Mouse (Mus musculus): ENCODE data around the gene Spata32. TPM values are rescaled to one million over a fixed set of nuclear protein-coding genes. Genes with fewer than 3 reads are reported as not detected.

Spata32 gene
- polyA plus RNA-seq, 1 experiment from 2014 or later, result not detected

DNA sequence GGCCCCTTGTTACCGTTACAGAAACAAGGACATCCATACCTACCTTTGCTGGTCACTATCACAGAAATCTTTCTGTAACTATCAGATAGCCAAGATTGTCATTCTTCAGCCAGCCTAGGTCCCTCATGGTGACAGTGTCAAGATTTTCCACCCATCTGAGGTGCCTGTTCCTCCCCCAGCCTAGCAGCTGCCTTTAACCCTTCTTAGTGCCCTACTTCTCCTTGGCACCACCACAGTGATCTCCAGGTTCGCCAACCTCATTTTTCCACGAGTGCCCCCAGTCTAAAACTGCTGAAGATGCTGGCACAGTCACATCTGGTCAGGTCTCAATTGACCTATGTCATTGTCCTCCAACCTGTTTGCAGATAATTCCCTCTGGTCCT is 48.1 kb downstream of the Spata32 start:
- Histone ChIP-seq H3K27ac (no peak overlapping the region), H3K9me3 (replicated peaks) (no peaks in the 10 kb centered on the region), H3K9ac (no peak overlapping the region), H3K4me1 (peaks cover 13% of the 10 kb centered on the region), H3K36me3 (ENCODE audit: poor library complexity, severe bottlenecking) (no peaks in the 10 kb centered on the region), H3K27me3 (peaks cover 58% of the 10 kb centered on the region), H3K4me3 (peak overlapping the region; percentile 62), H3K4me2 (peak overlapping the region; percentile 90)
- WGBS, result 53% methylated on average over 3 of the region's 3 CpGs
- no peak for ATAC-seq

DNA sequence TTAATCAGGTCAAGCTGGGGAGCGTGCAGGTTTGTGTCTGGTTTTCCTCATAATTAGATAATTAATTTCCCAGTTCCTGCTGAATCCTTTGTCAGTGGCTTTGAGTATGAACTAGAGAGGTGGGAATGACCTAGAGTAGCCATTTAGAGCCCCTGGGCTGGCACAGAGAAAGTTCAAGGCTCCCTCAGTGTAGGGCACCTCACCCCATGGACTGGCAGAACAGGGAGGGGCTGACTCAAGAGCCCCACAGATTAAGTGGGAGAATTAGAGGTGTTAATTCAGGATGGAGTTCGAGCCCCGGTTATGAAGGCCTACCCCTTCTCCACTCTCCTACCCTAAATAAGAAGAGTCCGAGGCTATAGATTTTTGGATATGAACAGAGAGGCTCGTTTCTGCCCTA is 48.6 kb downstream of the Spata32 start:
- H3K4me3 ChIP-seq, result no peak overlapping the region
- H3K9ac ChIP-seq, result no peak overlapping the region
- no peaks in the 10 kb centered on the region for H3K9me3 ChIP-seq (replicated peaks)
- H3K4me2 ChIP-seq, result peak overlapping the region; percentile 90; the same call in 1 of the 2 replicates
- H3K27ac ChIP-seq, result no peak overlapping the region
- WGBS, result 81% methylated on average over 5 of the region's 5 CpGs
- no peak for ATAC-seq
- H3K4me1 ChIP-seq, result peaks cover 13% of the 10 kb centered on the region
- H3K36me3 ChIP-seq (ENCODE audit: poor library complexity, severe bottlenecking), result no peaks in the 10 kb centered on the region
- peaks cover 58% of the 10 kb centered on the region for H3K27me3 ChIP-seq

DNA sequence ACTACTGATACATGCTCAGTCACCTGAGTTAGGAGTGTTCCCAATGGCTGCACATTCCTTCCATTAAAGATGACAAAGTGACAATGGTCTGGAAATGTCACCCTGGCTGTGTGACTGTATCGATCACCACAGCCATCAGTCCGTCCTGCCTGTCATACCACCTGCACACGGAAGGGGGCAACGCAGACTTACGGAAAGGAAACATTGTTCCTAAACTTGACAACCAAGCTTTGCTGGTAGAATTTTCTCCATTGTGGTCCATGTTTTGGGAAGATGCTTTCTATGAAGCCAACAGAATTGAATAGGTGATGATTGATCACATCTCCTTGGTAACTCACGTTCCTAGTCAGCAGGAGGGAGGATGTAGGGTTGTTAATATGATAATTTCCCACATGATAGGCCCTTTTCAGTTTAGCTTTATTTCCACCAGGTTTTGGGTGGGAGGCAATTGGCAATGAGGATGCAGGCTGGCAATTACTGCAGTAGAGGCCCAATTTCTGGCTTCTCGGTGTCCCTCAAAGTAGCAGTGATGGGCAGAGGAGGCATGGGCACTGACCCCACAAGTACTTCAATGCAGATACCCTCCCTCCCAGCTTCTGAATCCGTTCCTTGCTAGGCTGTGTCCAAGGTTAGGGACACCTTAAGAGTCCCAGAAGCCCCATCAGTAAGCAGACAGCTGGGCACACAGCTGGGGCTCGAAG is 49.4 kb downstream of the Spata32 start:
- Histone ChIP-seq H3K4me2 (no peak overlapping the region), H3K9ac (no peak overlapping the region), H3K36me3 (ENCODE audit: poor library complexity, severe bottlenecking) (no peaks in the 10 kb centered on the region), H3K9me3 (replicated peaks) (no peaks in the 10 kb centered on the region), H3K27ac (no peak overlapping the region), H3K4me3 (no peak overlapping the region), H3K4me1 (peaks cover 13% of the 10 kb centered on the region), H3K27me3 (peaks cover 55% of the 10 kb centered on the region)
- ATAC-seq, result no peak
- WGBS, result 29% methylated on average over 9 of the region's 9 CpGs

DNA sequence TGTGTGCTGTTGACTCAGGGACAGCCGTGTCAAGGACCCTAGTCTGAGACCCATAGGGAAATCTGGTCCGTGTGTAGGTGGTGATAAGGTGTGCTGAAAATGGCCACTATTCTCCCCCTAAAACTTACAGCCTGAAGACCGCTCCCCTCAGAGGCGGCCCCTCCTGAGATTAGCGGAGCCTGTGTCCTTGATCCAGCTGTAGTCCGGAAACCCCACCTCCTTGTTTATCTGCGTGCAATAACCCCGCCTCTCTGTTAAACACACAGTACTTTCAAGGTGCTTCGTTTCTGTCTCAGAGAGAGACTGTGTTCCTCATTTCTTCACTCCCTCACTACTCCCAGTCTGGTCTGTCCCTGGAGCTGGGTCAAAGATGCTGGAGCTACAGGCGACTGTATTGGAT is 53.8 kb downstream of the Spata32 start:
- no peak for ATAC-seq
- Histone ChIP-seq H3K4me3 (no peak overlapping the region), H3K9me3 (replicated peaks) (no peaks in the 10 kb centered on the region), H3K27me3 (peaks cover 13% of the 10 kb centered on the region), H3K4me2 (no peak overlapping the region), H3K4me1 (no peaks in the 10 kb centered on the region), H3K9ac (no peak overlapping the region), H3K36me3 (ENCODE audit: poor library complexity, severe bottlenecking) (no peaks in the 10 kb centered on the region), H3K27ac (no peak overlapping the region)
- WGBS, result 36% methylated on average over 10 of the region's 10 CpGs

DNA sequence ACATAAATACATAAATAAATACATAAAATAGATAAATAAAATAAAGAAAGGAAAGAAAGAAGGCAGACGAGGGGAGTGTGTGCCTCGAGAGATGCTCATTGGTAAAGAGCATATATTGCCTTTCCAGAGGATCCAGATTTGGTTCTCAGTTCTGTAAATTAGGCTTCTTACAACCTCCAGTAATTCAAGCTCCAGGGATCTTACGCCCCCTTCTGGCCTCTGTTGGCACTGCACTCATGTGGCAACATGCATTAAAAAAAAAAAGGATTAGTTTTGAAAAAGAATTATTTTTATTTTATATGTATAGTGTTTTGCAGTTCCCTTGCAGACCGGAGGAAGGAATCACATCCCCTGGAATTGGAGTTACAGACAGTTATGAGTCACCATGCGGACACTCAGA is 56.1 kb downstream of the Spata32 start:
- no peak overlapping the region for H3K27ac ChIP-seq
- H3K4me1 ChIP-seq, result peaks cover 8% of the 10 kb centered on the region; the same call in 1 of the 2 replicates
- H3K4me2 ChIP-seq, result no peak overlapping the region
- ATAC-seq, result no peak
- no peaks in the 10 kb centered on the region for H3K9me3 ChIP-seq (replicated peaks)
- H3K27me3 ChIP-seq, result no peaks in the 10 kb centered on the region; the same call in 1 of the 2 replicates
- no peaks in the 10 kb centered on the region for H3K36me3 ChIP-seq (ENCODE audit: poor library complexity, severe bottlenecking)
- H3K9ac ChIP-seq, result no peak overlapping the region
- no peak overlapping the region for H3K4me3 ChIP-seq
- 87% methylated on average over 5 of the region's 5 CpGs for WGBS

DNA sequence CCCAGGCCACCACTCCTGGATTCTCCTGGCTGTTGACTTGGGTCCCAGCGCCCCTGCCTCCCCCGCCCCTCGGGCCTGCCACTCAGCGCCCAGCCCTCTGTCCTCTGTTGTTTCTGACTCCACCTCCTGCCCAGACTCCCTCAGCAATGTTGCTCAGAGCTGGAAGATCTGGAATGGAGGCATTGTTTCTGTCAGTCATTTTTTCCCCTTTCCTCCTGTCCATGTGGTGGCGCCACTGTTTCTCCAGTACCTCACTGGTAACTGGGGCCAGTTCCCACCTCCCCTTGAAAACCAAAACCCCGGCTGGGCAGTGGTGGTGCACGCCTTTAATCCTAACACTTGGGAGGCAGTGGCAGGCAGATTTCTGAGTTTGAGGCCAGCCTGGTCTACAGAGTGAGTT is 56.8 kb downstream of the Spata32 start:
- WGBS, result 73% methylated on average over 7 of the region's 7 CpGs
- ATAC-seq, result no peak
- no peak overlapping the region for H3K9ac ChIP-seq

DNA sequence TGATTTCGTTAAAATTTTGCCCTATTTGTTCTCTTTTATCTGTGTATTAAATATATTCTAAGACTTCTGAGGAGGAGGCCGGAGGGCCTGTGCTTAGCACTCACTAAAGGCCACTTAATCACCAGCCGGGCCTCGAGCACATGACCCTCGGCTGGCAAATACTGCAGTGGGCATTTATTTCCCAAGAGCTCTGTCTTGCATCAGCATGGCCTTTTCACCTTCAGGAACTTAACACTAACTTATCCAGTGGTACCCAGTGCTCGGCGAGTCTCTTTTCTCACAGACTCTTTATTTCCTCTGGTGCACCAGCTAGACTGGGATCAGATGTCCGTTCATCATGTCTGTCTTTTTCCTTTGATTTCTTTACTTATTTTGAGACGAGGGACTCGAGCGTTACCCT is 57.5 kb downstream of the Spata32 start:
- 92% methylated on average over 11 of the region's 11 CpGs for WGBS
- no peak overlapping the region for H3K9ac ChIP-seq
- ATAC-seq, result no peak
- peaks cover 8% of the 10 kb centered on the region; the same call in 1 of the 2 replicates for H3K4me1 ChIP-seq
- H3K4me3 ChIP-seq, result no peak overlapping the region
- H3K9me3 ChIP-seq (replicated peaks), result no peaks in the 10 kb centered on the region
- H3K27ac ChIP-seq, result no peak overlapping the region
- no peak overlapping the region for H3K4me2 ChIP-seq
- no peaks in the 10 kb centered on the region for H3K36me3 ChIP-seq (ENCODE audit: poor library complexity, severe bottlenecking)
- H3K27me3 ChIP-seq, result no peaks in the 10 kb centered on the region

More for the DNA sequence above, 56.8 kb downstream of the Spata32 start:
- Histone ChIP-seq H3K4me2 (no peak overlapping the region), H3K27ac (no peak overlapping the region), H3K36me3 (ENCODE audit: poor library complexity, severe bottlenecking) (no peaks in the 10 kb centered on the region), H3K27me3 (no peaks in the 10 kb centered on the region; the same call in 1 of the 2 replicates), H3K4me3 (no peak overlapping the region), H3K9me3 (replicated peaks) (no peaks in the 10 kb centered on the region), H3K4me1 (peaks cover 8% of the 10 kb centered on the region; the same call in 1 of the 2 replicates)

DNA sequence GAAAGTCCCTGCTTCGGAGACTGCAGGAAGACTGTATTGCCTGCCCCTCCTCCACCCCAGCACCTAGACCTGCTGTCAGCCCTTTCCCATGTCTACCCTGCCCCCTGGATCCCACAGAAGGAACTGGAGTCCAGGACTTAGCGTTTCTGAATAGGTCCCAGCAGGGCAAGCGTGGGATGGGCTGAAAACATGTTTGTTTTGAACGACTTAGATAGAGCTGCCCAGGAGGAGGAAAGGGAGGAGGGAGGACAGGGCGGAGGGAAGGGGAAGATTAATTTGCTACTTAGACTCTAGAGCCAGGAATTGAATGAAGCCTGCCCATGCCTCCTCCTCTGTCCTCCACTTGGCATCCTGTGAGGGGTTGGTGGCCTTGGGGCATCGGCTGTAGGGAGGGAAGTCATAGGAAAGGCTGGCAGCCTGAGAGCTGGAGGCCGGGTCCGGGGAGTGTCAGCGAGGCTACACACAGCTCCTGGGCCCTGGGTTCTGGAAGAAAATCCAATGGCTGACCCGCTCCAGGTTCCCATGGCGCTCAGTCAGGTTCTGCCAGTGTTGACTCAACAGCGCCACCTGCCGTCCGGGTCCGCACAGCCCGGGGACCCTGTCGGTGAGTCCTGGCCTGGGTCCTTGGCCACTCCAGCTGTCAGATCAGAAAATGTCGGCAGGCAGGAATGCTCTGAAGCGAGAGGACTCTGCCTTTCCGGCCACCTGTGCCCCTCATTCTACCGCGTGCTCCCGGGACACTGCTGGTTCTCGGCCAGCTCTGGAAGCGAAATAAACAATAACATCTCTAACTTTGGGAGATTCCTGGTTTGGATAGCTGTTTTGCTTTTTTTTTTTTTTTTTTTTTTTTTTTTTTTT is 59.4 kb downstream of the Spata32 start:
- no peak overlapping the region; the same call in 1 of the 2 replicates for H3K9ac ChIP-seq

More for the DNA sequence above, 59.4 kb downstream of the Spata32 start:
- peak overlapping the region; percentile 24 for H3K4me3 ChIP-seq
- H3K4me1 ChIP-seq, result peaks cover 8% of the 10 kb centered on the region; the same call in 1 of the 2 replicates
- ATAC-seq, result peak; percentile 83
- H3K27ac ChIP-seq, result no peak overlapping the region
- no peaks in the 10 kb centered on the region for H3K36me3 ChIP-seq (ENCODE audit: poor library complexity, severe bottlenecking)
- H3K27me3 ChIP-seq, result no peaks in the 10 kb centered on the region
- H3K4me2 ChIP-seq, result peak overlapping the region; percentile 51
- whole genome bisulfite sequencing, result 2% methylated on average over 25 of the region's 25 CpGs
- no peaks in the 10 kb centered on the region for H3K9me3 ChIP-seq (replicated peaks)

Other genes starting within 250 kb of the Spata32 start
- gene Nmt1, start 190.2 kb downstream of the Spata32 start, polyA plus RNA-seq (2015; fragmentation: Nextera tagmentation; extraction: Ambion mirVana), result 47.3 and 53.9 TPM in 2 replicates
- gene Dcakd, start 190.1 kb downstream of the Spata32 start, polyA plus RNA-seq (2015; fragmentation: Nextera tagmentation; extraction: Ambion mirVana), result 182 and 195 TPM in 2 replicates
- 0.92 and 1.2 TPM in 2 replicates for gene Plcd3, start 116.8 kb downstream of the Spata32 start, polyA plus RNA-seq (2015; fragmentation: Nextera tagmentation; extraction: Ambion mirVana)
- 8.1 TPM in 2 replicates for gene Acbd4, start 116.8 kb downstream of the Spata32 start, polyA plus RNA-seq (2015; fragmentation: Nextera tagmentation; extraction: Ambion mirVana)
- 3.3 and 4.1 TPM in 2 replicates for gene Hexim1, start 102.2 kb downstream of the Spata32 start, polyA plus RNA-seq (2015; fragmentation: Nextera tagmentation; extraction: Ambion mirVana)
- 13.4 and 13.9 TPM in 2 replicates for gene Hexim2, start 86.0 kb downstream of the Spata32 start, polyA plus RNA-seq (2015; fragmentation: Nextera tagmentation; extraction: Ambion mirVana)
- gene Fmnl1, start 47.3 kb downstream of the Spata32 start, polyA plus RNA-seq (2015; fragmentation: Nextera tagmentation; extraction: Ambion mirVana), result 0.76 and 0.92 TPM in 2 replicates
- 0.37 and 0.54 TPM in 2 replicates for gene 1700023F06Rik, start 9.9 kb downstream of the Spata32 start, polyA plus RNA-seq (2015; fragmentation: Nextera tagmentation; extraction: Ambion mirVana)
- gene Map3k14, start 49.0 kb upstream of the Spata32 start, polyA plus RNA-seq (2015; fragmentation: Nextera tagmentation; extraction: Ambion mirVana), result 2.8 and 4.5 TPM in 2 replicates
- 2.2 and 2.3 TPM in 2 replicates for gene Arhgap27, start 145.3 kb upstream of the Spata32 start, polyA plus RNA-seq (2015; fragmentation: Nextera tagmentation; extraction: Ambion mirVana)
- gene Plekhm1, start 194.3 kb upstream of the Spata32 start, polyA plus RNA-seq (2015; fragmentation: Nextera tagmentation; extraction: Ambion mirVana), result 7.7 and 8.0 TPM in 2 replicates